Mouse (Mus musculus) kidney, embryonic 16.5 days (tissue): ENCODE results near the gene Slc39a9. TPM values are rescaled to one million over a fixed set of nuclear protein-coding genes. Genes with fewer than 3 reads are reported as not detected.

Experiments
- ATAC-seq: fragments of 200-750 bp; cut with Nextera tagmentation; 2 replicates; pipeline ENCODE4 v1.8.0; 2017; ENCODE audit warnings: moderate TSS enrichment; ENCODE audit not compliant: low FRiP score, low TSS enrichment
- H3K27ac ChIP-seq: fragments of 300-500 bp; sonication (generic); 2 replicates; pipeline ENCODE4 v1.5.1; 2014; ENCODE audit warnings: low read length
- H3K27me3 ChIP-seq: fragments of 300-500 bp; sonication (generic); 2 replicates; pipeline ENCODE4 v1.6.1; 2014; ENCODE audit warnings: low read length, control low read depth, mixed read lengths; ENCODE audit not compliant: insufficient read depth
- H3K36me3 ChIP-seq: fragments of 300-500 bp; sonication (generic); 2 replicates; pipeline ENCODE4 v1.6.1; 2014; ENCODE audit warnings: low read length, control low read depth, mixed read lengths; ENCODE audit not compliant: insufficient read depth
- H3K4me1 ChIP-seq: fragments of 300-500 bp; sonication (generic); 2 replicates; pipeline ENCODE4 v1.6.1; 2014; ENCODE audit warnings: low read length, control low read depth, mixed read lengths; ENCODE audit not compliant: insufficient read depth
- H3K4me2 ChIP-seq: fragments of 300-500 bp; sonication (generic); replicated peaks from 2 replicates; pipeline ENCODE4 v1.6.1; 2014; ENCODE audit warnings: low read depth, low read length
- H3K4me3 ChIP-seq: fragments of 300-500 bp; sonication (generic); 2 replicates; pipeline ENCODE4 v1.5.1; 2014; ENCODE audit warnings: mild to moderate bottlenecking, low read length
- H3K9ac ChIP-seq: fragments of 300-500 bp; sonication (generic); replicated peaks from 2 replicates; pipeline ENCODE4 v1.6.1; 2014; ENCODE audit warnings: low read length
- H3K9me3 ChIP-seq: fragments of 300-500 bp; sonication (generic); 2 replicates; pipeline ENCODE4 v1.6.1; 2016; ENCODE audit warnings: low read length, control low read depth
- WGBS: fragments of 180-500 bp; shearing (Covaris S2); extraction: QIAGEN DNeasy Blood & Tissue Kit; methylation state at CpG from one replicate; pipeline ENCODE4 v1.1.7; 2014; 5-methylcytosine and 5-hydroxymethylcytosine counted together
- polyA plus RNA-seq: library from polyadenylated mRNA; unstranded; fragments of >200 nt; fragmentation: Nextera tagmentation; extraction: Ambion mirVana; gene quantifications from 2 replicates; pipeline ENCODE4 v1.2.1, GENCODE M21; 2015

The Slc39a9 gene
- polyA plus RNA-seq, 1 experiment from 2014 or later = 32.0 TPM

DNA sequence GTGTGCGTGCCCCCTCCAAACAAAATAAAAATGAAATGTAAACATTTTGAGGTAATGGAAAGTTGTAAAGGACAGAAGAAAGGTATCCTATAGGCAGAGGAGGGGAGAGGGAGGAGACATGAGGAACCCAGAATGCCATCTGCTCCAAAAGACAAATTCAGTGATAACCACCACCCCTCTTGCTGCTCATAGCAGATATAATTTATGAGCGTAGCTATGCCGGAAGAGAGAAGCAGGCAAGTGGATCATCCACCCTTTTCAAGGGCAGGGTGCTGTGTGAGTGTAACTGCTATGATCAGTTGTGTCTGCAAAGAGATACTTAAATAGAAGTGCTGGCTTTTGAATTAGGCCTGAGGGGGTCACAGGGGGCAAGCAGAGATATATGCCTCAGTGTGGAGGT is 39.9 kb downstream of the Slc39a9 start:
- H3K4me3 ChIP-seq = no peak overlapping the region
- peaks cover 4% of the 10 kb centered on the region; the same call in 1 of the 2 replicates for H3K36me3 ChIP-seq
- H3K9me3 ChIP-seq = no peaks in the 10 kb centered on the region
- WGBS = 82% methylated on average over 3 of the region's 3 CpGs
- H3K9ac ChIP-seq = no peak overlapping the region
- H3K4me1 ChIP-seq = no peaks in the 10 kb centered on the region
- H3K27ac ChIP-seq = no peak overlapping the region
- no peaks in the 10 kb centered on the region for H3K27me3 ChIP-seq
- H3K4me2 ChIP-seq = no peak overlapping the region
- ATAC-seq = no peak

DNA sequence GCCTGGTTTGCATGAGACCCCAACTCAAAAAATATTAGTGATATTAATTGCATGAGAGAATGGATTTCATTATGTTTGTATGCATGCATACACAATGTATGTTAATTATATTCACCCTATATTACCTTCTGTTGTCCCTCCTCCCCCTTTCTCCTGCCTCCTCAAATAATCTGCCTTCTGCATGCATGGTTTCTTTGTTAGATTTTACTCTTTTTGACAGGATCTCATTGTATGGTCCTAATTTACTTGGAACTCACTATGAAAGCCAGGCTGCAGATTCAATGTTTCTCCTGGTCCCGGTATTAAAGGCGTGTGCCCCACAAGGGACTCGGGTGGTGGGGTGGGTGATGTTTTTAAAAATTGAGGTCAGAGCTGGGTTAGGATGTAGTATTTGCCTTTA is 40.6 kb downstream of the Slc39a9 start:
- no peak overlapping the region for H3K9ac ChIP-seq
- H3K27ac ChIP-seq = no peak overlapping the region
- no peaks in the 10 kb centered on the region for H3K27me3 ChIP-seq
- H3K9me3 ChIP-seq = no peaks in the 10 kb centered on the region
- ATAC-seq = no peak
- H3K4me3 ChIP-seq = no peak overlapping the region
- no peak overlapping the region for H3K4me2 ChIP-seq
- H3K36me3 ChIP-seq = peaks cover 2% of the 10 kb centered on the region; the same call in 1 of the 2 replicates
- H3K4me1 ChIP-seq = no peaks in the 10 kb centered on the region
- 91% methylated on average over 3 of the region's 3 CpGs for WGBS

DNA sequence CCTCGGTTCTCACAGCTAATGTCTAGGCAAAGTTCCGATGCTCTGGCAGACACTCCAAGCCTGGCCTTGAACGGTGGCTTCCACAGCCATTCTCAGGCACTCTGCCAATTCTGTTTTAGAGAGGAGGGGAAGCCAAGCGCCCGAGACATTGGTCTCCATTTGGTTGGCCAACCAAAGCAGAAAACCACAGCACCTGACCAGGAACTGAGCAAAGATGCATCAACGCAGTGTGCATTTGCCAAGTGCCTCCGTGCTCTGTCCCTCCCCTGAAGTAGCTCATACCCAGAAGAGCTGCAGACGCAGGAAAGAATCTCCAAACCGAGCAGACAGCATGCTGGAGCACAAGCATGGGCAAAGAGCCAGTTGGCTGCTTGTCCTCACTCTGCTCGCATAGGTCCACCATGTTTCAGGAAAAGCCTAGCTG is 44.1 kb downstream of the Slc39a9 start:
- H3K36me3 ChIP-seq = no peaks in the 10 kb centered on the region
- H3K4me2 ChIP-seq = no peak overlapping the region
- ATAC-seq = no peak
- WGBS = 65% methylated on average over 10 of the region's 10 CpGs
- H3K4me3 ChIP-seq = no peak overlapping the region
- no peaks in the 10 kb centered on the region for H3K9me3 ChIP-seq
- no peak overlapping the region for H3K9ac ChIP-seq
- H3K27me3 ChIP-seq = peaks cover 10% of the 10 kb centered on the region
- H3K27ac ChIP-seq = no peak overlapping the region
- peaks cover 12% of the 10 kb centered on the region for H3K4me1 ChIP-seq

- H3K27me3 ChIP-seq = peaks cover 27% of the 10 kb centered on the region
- no peaks in the 10 kb centered on the region for H3K36me3 ChIP-seq
- H3K4me3 ChIP-seq = no peak overlapping the region
- no peaks in the 10 kb centered on the region for H3K9me3 ChIP-seq
- H3K4me1 ChIP-seq = peaks cover 21% of the 10 kb centered on the region
- no peak for ATAC-seq
- no peak overlapping the region for H3K27ac ChIP-seq
- no peak overlapping the region for H3K4me2 ChIP-seq
- no peak overlapping the region for H3K9ac ChIP-seq
- 41% methylated on average over 5 of the region's 5 CpGs for WGBS
These were observed 46.0 kb downstream of the Slc39a9 start for GRCm38 (mm10) chr12:80689696-80690095.

DNA sequence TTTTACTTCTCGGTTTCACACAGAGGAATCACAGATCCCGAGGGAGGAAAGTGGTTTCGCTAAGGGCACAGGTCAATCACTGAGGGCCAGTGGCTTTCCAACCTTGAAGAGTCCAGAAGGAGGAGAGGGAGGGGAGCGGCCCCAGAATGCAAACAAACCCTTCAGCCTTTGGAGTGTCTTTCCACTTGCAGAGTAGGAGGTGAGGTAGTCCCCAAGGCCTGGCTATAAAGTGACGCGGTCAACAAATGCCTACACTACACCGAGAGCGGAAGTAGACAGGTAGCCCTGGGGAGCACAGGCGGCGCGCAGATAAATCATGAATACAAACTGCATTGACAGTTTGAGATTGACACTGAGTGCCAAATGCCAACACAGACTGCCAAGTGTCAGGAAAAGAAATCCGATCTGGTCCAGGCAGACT is 48.0 kb downstream of the Slc39a9 start:
- ATAC-seq = no peak

DNA sequence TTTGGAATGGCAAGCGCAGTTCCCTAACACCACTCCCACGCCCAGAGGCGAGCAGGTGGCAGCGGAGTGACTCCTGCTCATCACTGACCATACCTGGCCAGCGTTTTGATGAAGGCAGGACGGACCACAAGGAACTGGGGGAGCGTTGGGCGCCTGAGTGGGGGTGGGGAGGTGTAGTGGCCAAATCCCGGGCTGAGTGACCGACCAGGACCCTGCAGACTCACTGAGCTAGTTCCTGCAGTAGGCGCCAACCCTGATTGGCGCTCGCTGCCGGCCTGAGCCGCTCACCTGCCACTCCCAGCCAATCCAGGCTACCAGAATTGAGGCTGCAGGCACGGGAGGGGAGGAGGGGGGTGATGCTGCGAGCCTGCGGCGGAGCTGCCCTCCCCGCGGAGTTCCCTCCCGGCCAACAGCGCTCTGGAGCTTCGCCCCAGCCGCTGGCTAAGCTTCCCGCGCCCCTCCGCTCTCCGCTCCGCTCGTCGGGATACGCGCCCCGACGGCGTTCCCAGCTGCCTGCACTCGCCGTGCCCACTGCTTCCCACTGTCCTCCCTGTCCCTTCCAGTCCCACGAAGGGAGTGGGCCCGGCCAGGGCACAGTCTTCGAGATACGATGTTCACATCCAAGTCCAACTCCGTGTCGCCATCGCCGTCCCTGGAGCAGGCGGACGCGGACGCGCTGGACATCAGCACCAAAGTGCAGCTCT is 48.7 kb downstream of the Slc39a9 start, which contains the start of gene Plekhd1:
Plekhd1 (plus strand) TSS at position 323 of the 704 bp plus-strand sequence.
- no peaks in the 10 kb centered on the region for H3K9me3 ChIP-seq
- H3K9ac ChIP-seq = peak within 1 kb of the TSS; percentile 53
- H3K36me3 ChIP-seq = no peaks in the 10 kb centered on the region
- H3K4me3 ChIP-seq = peak within 1 kb of the TSS; percentile 47
- no peak within 1 kb of the TSS for H3K27ac ChIP-seq
- peaks cover 29% of the 10 kb centered on the region for H3K27me3 ChIP-seq
- WGBS = under 1% methylated on average over 43 of the region's 52 CpGs
- H3K4me1 ChIP-seq = peaks cover 21% of the 10 kb centered on the region
- H3K4me2 ChIP-seq = peak within 1 kb of the TSS; percentile 69
- ATAC-seq = peak; percentile 89

More for the DNA sequence above, 48.0 kb downstream of the Slc39a9 start:
- no peaks in the 10 kb centered on the region for H3K9me3 ChIP-seq
- peaks cover 29% of the 10 kb centered on the region for H3K27me3 ChIP-seq
- peak overlapping the region; percentile 69 for H3K4me2 ChIP-seq
- peaks cover 21% of the 10 kb centered on the region for H3K4me1 ChIP-seq
- H3K36me3 ChIP-seq = no peaks in the 10 kb centered on the region
- peak overlapping the region; percentile 47 for H3K4me3 ChIP-seq
- no peak overlapping the region for H3K27ac ChIP-seq
- H3K9ac ChIP-seq = no peak overlapping the region; the same call in 1 of the 2 replicates
- WGBS = 5% methylated on average over 12 of the region's 12 CpGs

GRCm38 (mm10) chr12:80693700-80694099 is 50.0 kb downstream of the Slc39a9 start:
- ATAC-seq = no peak
- Histone ChIP-seq H3K4me2 (no peak overlapping the region), H3K4me3 (no peak overlapping the region), H3K9ac (no peak overlapping the region), H3K36me3 (no peaks in the 10 kb centered on the region), H3K27ac (no peak overlapping the region), H3K4me1 (peaks cover 21% of the 10 kb centered on the region), H3K27me3 (peaks cover 29% of the 10 kb centered on the region), H3K9me3 (no peaks in the 10 kb centered on the region)
- WGBS = 56% methylated on average over 2 of the region's 2 CpGs

GRCm38 (mm10) chr12:80695004-80695403 is 51.3 kb downstream of the Slc39a9 start:
- H3K27me3 ChIP-seq = peaks cover 29% of the 10 kb centered on the region
- no peak overlapping the region for H3K9ac ChIP-seq
- 0 out of 2 replicates have a peak, but pooled peaks have one; percentile 25 for ATAC-seq
- no peaks in the 10 kb centered on the region for H3K36me3 ChIP-seq
- no peaks in the 10 kb centered on the region for H3K9me3 ChIP-seq
- 52% methylated on average over 3 of the region's 3 CpGs for WGBS
- H3K4me2 ChIP-seq = no peak overlapping the region
- peaks cover 21% of the 10 kb centered on the region for H3K4me1 ChIP-seq
- no peak overlapping the region for H3K27ac ChIP-seq
- no peak overlapping the region for H3K4me3 ChIP-seq

GRCm38 (mm10) chr12:80698526-80699143 is 55.0 kb downstream of the Slc39a9 start:
- H3K27me3 ChIP-seq = peaks cover 11% of the 10 kb centered on the region
- H3K27ac ChIP-seq = no peak overlapping the region
- H3K4me3 ChIP-seq = no peak overlapping the region
- WGBS = 83% methylated on average over 5 of the region's 5 CpGs
- 0 out of 2 replicates have a peak, but pooled peaks cover under 1% of the 10 kb centered on the region for H3K4me1 ChIP-seq
- no peaks in the 10 kb centered on the region for H3K9me3 ChIP-seq
- no peaks in the 10 kb centered on the region for H3K36me3 ChIP-seq
- H3K4me2 ChIP-seq = no peak overlapping the region
- no peak for ATAC-seq
- no peak overlapping the region for H3K9ac ChIP-seq

- peaks cover 6% of the 10 kb centered on the region for H3K27me3 ChIP-seq
- H3K4me3 ChIP-seq = no peak overlapping the region
- no peaks in the 10 kb centered on the region for H3K36me3 ChIP-seq
- 58% methylated on average over 2 of the region's 2 CpGs for WGBS
- no peaks in the 10 kb centered on the region for H3K4me1 ChIP-seq
- H3K4me2 ChIP-seq = no peak overlapping the region
- no peak overlapping the region for H3K9ac ChIP-seq
- no peaks in the 10 kb centered on the region for H3K9me3 ChIP-seq
- no peak for ATAC-seq
- no peak overlapping the region for H3K27ac ChIP-seq
These were observed 55.5 kb downstream of the Slc39a9 start for GRCm38 (mm10) chr12:80699144-80699531.
